In the genomic region with DNA sequence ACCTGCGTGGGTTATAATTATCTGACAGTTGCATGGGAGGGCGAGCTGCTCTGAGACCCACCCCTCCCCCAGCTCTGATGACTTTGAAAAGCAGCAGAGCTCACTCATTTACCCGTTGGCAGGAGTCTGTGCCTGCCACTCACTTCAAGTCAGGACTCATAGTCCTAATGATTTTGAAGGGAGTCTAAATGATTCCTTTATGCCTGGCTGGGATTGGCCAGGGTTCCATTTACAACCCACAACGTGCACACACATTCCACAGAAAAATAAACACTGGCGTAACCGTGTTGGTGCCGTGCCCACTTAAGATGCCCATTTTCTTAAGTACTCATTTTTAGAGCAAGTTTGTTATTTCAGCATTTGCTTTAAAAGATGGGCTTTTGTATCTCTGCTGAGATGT, we compare ENCODE assay signal across 16 mouse cellular contexts.
DNase-seq lines count a peak whose midpoint lies in the region; ATAC-seq and TF ChIP-seq lines count a peak whose summit lies in the region.
"Had no signal": no experiment of that assay in that cellular context is flagged by ENCODE, and none has a peak within 500 bp of the region (broad histone marks: within the 10 kb centered on the region; RNA-seq: fewer than 3 reads in every experiment).

No protein-coding gene starts in this region.

- TF ChIP-seq EP300 in stomach, postnatal 0 days (optimal IDR thresholded peaks at IDR 0.05): no peak
- TF ChIP-seq EP300 in liver, postnatal 0 days (IDR thresholded peaks at IDR 0.05; ENCODE audit: low read depth): no peak

- H3K27ac ChIP-seq in embryonic facial prominence, embryonic 12.5 days: peak overlapping the region; percentile 67; the same call in 1 of the 2 replicates
- no peak overlapping the region for H3K27ac ChIP-seq in embryonic facial prominence, embryonic 10.5 days (replicated peaks)
- no peak overlapping the region for H3K27ac ChIP-seq in stomach, embryonic 15.5 days
- H3K27ac ChIP-seq in stomach, postnatal 0 days (replicated peaks): no peak overlapping the region
- peak overlapping the region; percentile 58 for H3K27ac ChIP-seq in lung, embryonic 16.5 days (ENCODE audit: low read length)
- H3K27ac ChIP-seq in liver, postnatal 0 days (ENCODE audit: low read depth): no peak overlapping the region
- H3K27ac ChIP-seq: left cerebral cortex, adult 2 months; liver, embryonic 12.5 days; midbrain, embryonic 10.5 days had no signal

- WGBS in embryonic facial prominence, embryonic 12.5 days: 37% methylated on average over 7 of the region's 7 CpGs
- 54% methylated on average over 7 of the region's 7 CpGs for WGBS in embryonic facial prominence, embryonic 10.5 days
- 31% methylated on average over 7 of the region's 7 CpGs for WGBS in stomach, embryonic 15.5 days
- 17% methylated on average over 7 of the region's 7 CpGs for WGBS in stomach, postnatal 0 days
- WGBS in lung, embryonic 16.5 days: 16% methylated on average over 7 of the region's 7 CpGs
- 55% methylated on average over 7 of the region's 7 CpGs for WGBS in liver, postnatal 0 days (ENCODE audit: insufficient replicate concordance)

- no peak for TF ChIP-seq CTCF in stomach, postnatal 0 days (IDR thresholded peaks at IDR 0.05; ENCODE audit: low read depth)
- no peak for TF ChIP-seq CTCF in liver, postnatal 0 days (IDR thresholded peaks at IDR 0.05; ENCODE audit: low read depth)

- no peak overlapping the region for H3K4me3 ChIP-seq in embryonic facial prominence, embryonic 12.5 days
- H3K4me3 ChIP-seq in embryonic facial prominence, embryonic 10.5 days: no peak overlapping the region
- H3K4me3 ChIP-seq in stomach, embryonic 15.5 days (replicated peaks): no peak overlapping the region
- no peak overlapping the region for H3K4me3 ChIP-seq in stomach, postnatal 0 days (ENCODE audit: low read depth, low read length)
- H3K4me3 ChIP-seq in lung, embryonic 16.5 days (ENCODE audit: low read length): 0 out of 2 replicates have a peak overlapping the region, but pooled peaks have one; percentile 14
- no peak overlapping the region for H3K4me3 ChIP-seq in liver, postnatal 0 days (ENCODE audit: low read depth, low read length)
- H3K4me3 ChIP-seq: left cerebral cortex, adult 2 months; liver, embryonic 12.5 days; midbrain, embryonic 10.5 days had no signal

- peak; percentile 47; the same call in 1 of the 2 replicates for ATAC-seq in embryonic facial prominence, embryonic 12.5 days (ENCODE audit: insufficient number of reproducible peaks, insufficient read depth, low FRiP score, low TSS enrichment)
- ATAC-seq in stomach, embryonic 15.5 days (ENCODE audit: insufficient read depth, low FRiP score, low read depth): peak; percentile 2; the same call in 1 of the 2 replicates
- ATAC-seq in stomach, postnatal 0 days (ENCODE audit: low FRiP score, low TSS enrichment): no peak
- ATAC-seq in lung, embryonic 16.5 days (ENCODE audit: low read depth): peak; percentile 68; the same call in 1 of the 2 replicates
- no peak for ATAC-seq in megakaryocyte-erythroid progenitor cell, adult 5-6 weeks (replicated peaks; ENCODE audit: low FRiP score, low TSS enrichment, poor library complexity, severe bottlenecking)
- ATAC-seq in liver, postnatal 0 days: no peak
- ATAC-seq: liver, embryonic 12.5 days had no signal

- no peaks in the 10 kb centered on the region for H3K27me3 ChIP-seq in embryonic facial prominence, embryonic 12.5 days
- H3K27me3 ChIP-seq in embryonic facial prominence, embryonic 10.5 days (replicated peaks; ENCODE audit: low read depth, poor library complexity, severe bottlenecking): peaks cover 6% of the 10 kb centered on the region; the same call in 1 of the 2 replicates
- no peaks in the 10 kb centered on the region for H3K27me3 ChIP-seq in stomach, embryonic 15.5 days (replicated peaks)
- H3K27me3 ChIP-seq in stomach, postnatal 0 days (ENCODE audit: control insufficient read depth, insufficient read depth, low read length): no peaks in the 10 kb centered on the region
- no peaks in the 10 kb centered on the region for H3K27me3 ChIP-seq in lung, embryonic 16.5 days (ENCODE audit: control insufficient read depth, insufficient read depth, low read depth, low read length)
- no peaks in the 10 kb centered on the region for H3K27me3 ChIP-seq in liver, postnatal 0 days (ENCODE audit: insufficient read depth, low read length)

- no peak overlapping the region for H3K4me2 ChIP-seq in embryonic facial prominence, embryonic 12.5 days (replicated peaks)
- H3K4me2 ChIP-seq in stomach, embryonic 15.5 days: no peak overlapping the region
- H3K4me2 ChIP-seq in stomach, postnatal 0 days (replicated peaks; ENCODE audit: low read depth): no peak overlapping the region
- peak overlapping the region; percentile 38 for H3K4me2 ChIP-seq in lung, embryonic 16.5 days (ENCODE audit: low read depth, low read length)
- no peak overlapping the region for H3K4me2 ChIP-seq in liver, postnatal 0 days (ENCODE audit: low read depth, low read length)
- H3K4me2 ChIP-seq: liver, embryonic 12.5 days had no signal

- H3K4me1 ChIP-seq in embryonic facial prominence, embryonic 12.5 days: peaks cover 5% of the 10 kb centered on the region; the same call in 1 of the 2 replicates
- peaks cover 10% of the 10 kb centered on the region for H3K4me1 ChIP-seq in embryonic facial prominence, embryonic 10.5 days
- H3K4me1 ChIP-seq in stomach, embryonic 15.5 days: no peaks in the 10 kb centered on the region
- H3K4me1 ChIP-seq in stomach, postnatal 0 days (replicated peaks; ENCODE audit: control insufficient read depth, insufficient read depth): no peaks in the 10 kb centered on the region
- peaks cover 23% of the 10 kb centered on the region for H3K4me1 ChIP-seq in lung, embryonic 16.5 days (replicated peaks; ENCODE audit: control insufficient read depth, insufficient read depth, low read length)
- no peaks in the 10 kb centered on the region for H3K4me1 ChIP-seq in liver, postnatal 0 days (ENCODE audit: insufficient read depth)
- H3K4me1 ChIP-seq: liver, embryonic 12.5 days; midbrain, embryonic 10.5 days had no signal

- DNase-seq in embryonic facial prominence, embryonic 10.5 days (ENCODE audit: low spot score): no peak
- no peak for DNase-seq in stomach, postnatal 0 days (ENCODE audit: low spot score)
- DNase-seq in urinary bladder, adult 2 months (ENCODE audit: low spot score): no peak
- no peak for DNase-seq in liver, postnatal 0 days
- DNase-seq: adrenal gland, postnatal 10 days; cerebellum, postnatal 14 days; heart, postnatal 36 days; kidney, adult 8-10 months; thymus, adult 2 months had no signal

- no peak overlapping the region for H3K9ac ChIP-seq in embryonic facial prominence, embryonic 12.5 days
- H3K9ac ChIP-seq in stomach, embryonic 15.5 days: no peak overlapping the region
- H3K9ac ChIP-seq in stomach, postnatal 0 days (ENCODE audit: low read length): no peak overlapping the region
- H3K9ac ChIP-seq in lung, embryonic 16.5 days (ENCODE audit: low read length): no peak overlapping the region
- no peak overlapping the region for H3K9ac ChIP-seq in liver, postnatal 0 days (replicated peaks)
- H3K9ac ChIP-seq: liver, embryonic 12.5 days had no signal

- H3K9me3 ChIP-seq in embryonic facial prominence, embryonic 12.5 days: no peaks in the 10 kb centered on the region
- H3K9me3 ChIP-seq in embryonic facial prominence, embryonic 10.5 days: no peaks in the 10 kb centered on the region
- no peaks in the 10 kb centered on the region for H3K9me3 ChIP-seq in stomach, embryonic 15.5 days
- no peaks in the 10 kb centered on the region for H3K9me3 ChIP-seq in stomach, postnatal 0 days (ENCODE audit: control insufficient read depth, low read length)
- no peaks in the 10 kb centered on the region for H3K9me3 ChIP-seq in lung, embryonic 16.5 days (ENCODE audit: control insufficient read depth, low read length)
- H3K9me3 ChIP-seq in liver, postnatal 0 days (ENCODE audit: low read length): no peaks in the 10 kb centered on the region
- H3K9me3 ChIP-seq: liver, embryonic 12.5 days; midbrain, embryonic 10.5 days had no signal

- H3K36me3 ChIP-seq in embryonic facial prominence, embryonic 12.5 days: no peaks in the 10 kb centered on the region
- H3K36me3 ChIP-seq in embryonic facial prominence, embryonic 10.5 days (replicated peaks): no peaks in the 10 kb centered on the region
- no peaks in the 10 kb centered on the region for H3K36me3 ChIP-seq in stomach, embryonic 15.5 days
- no peaks in the 10 kb centered on the region for H3K36me3 ChIP-seq in stomach, postnatal 0 days (ENCODE audit: control insufficient read depth, insufficient read depth, low read length)
- H3K36me3 ChIP-seq in lung, embryonic 16.5 days (ENCODE audit: control insufficient read depth, insufficient read depth, low read length): no peaks in the 10 kb centered on the region
- no peaks in the 10 kb centered on the region for H3K36me3 ChIP-seq in liver, postnatal 0 days (replicated peaks; ENCODE audit: insufficient read depth, low read length)
- H3K36me3 ChIP-seq: liver, embryonic 12.5 days; midbrain, embryonic 10.5 days had no signal

Comparison
In these comparisons a context has a peak if more than half of its experiments do, and no peak if none do; other contexts are left out.
1. ATAC-seq: peak in embryonic facial prominence, embryonic 12.5 days (single experiment), stomach, embryonic 15.5 days (single experiment) and lung, embryonic 16.5 days (single experiment); none in stomach, postnatal 0 days (single experiment), megakaryocyte-erythroid progenitor cell, adult 5-6 weeks (single experiment) and liver, postnatal 0 days (single experiment).
2. H3K27ac ChIP-seq: peak in embryonic facial prominence, embryonic 12.5 days (single experiment) and lung, embryonic 16.5 days (single experiment); none in embryonic facial prominence, embryonic 10.5 days (single experiment), stomach, embryonic 15.5 days (single experiment), stomach, postnatal 0 days (single experiment) and liver, postnatal 0 days (single experiment).